In genomic region chr15:42219496-42219895, GRCm38 (mm10) we compare ENCODE assay signal across 29 mouse cellular contexts.
DNase-seq lines count a peak whose midpoint lies in the region; ATAC-seq lines count a peak whose summit lies in the region.
"Had no signal": no experiment of that assay in that cellular context is flagged by ENCODE, and none has a peak within 500 bp of the region (broad histone marks: within the 10 kb centered on the region; RNA-seq: fewer than 3 reads in every experiment).

No protein-coding gene starts in this region.

- no peak overlapping the region for H3K4me3 ChIP-seq in hindbrain, embryonic 12.5 days
- H3K4me3 ChIP-seq: embryonic facial prominence, embryonic 12.5 days; gastrocnemius, adult 2 months; heart, embryonic 13.5 days; hindbrain, embryonic 10.5 days; liver, embryonic 12.5 days; midbrain, embryonic 15.5 days had no signal

- no peak overlapping the region for H3K27ac ChIP-seq in hindbrain, embryonic 12.5 days
- H3K27ac ChIP-seq: embryonic facial prominence, embryonic 12.5 days; gastrocnemius, adult 2 months; heart, embryonic 13.5 days; hindbrain, embryonic 10.5 days; liver, embryonic 12.5 days; midbrain, embryonic 15.5 days had no signal

- no peak overlapping the region for H3K9ac ChIP-seq in hindbrain, embryonic 12.5 days
- H3K9ac ChIP-seq: embryonic facial prominence, embryonic 12.5 days; heart, embryonic 13.5 days; liver, embryonic 12.5 days; liver, postnatal 0 days; midbrain, embryonic 15.5 days had no signal

- H3K9me3 ChIP-seq in hindbrain, embryonic 12.5 days (replicated peaks): no peaks in the 10 kb centered on the region
- H3K9me3 ChIP-seq: embryonic facial prominence, embryonic 12.5 days; heart, embryonic 13.5 days; hindbrain, embryonic 10.5 days; liver, embryonic 12.5 days; midbrain, embryonic 15.5 days had no signal

- H3K4me2 ChIP-seq in hindbrain, embryonic 12.5 days (replicated peaks): no peak overlapping the region
- H3K4me2 ChIP-seq: embryonic facial prominence, embryonic 12.5 days; heart, embryonic 13.5 days; liver, embryonic 12.5 days; midbrain, embryonic 15.5 days had no signal

- no peaks in the 10 kb centered on the region for H3K4me1 ChIP-seq in hindbrain, embryonic 12.5 days
- H3K4me1 ChIP-seq: embryonic facial prominence, embryonic 12.5 days; heart, embryonic 13.5 days; hindbrain, embryonic 10.5 days; liver, embryonic 12.5 days; midbrain, embryonic 15.5 days had no signal

- WGBS in hindbrain, embryonic 12.5 days: 90% methylated on average over 11 of the region's 11 CpGs

- no peaks in the 10 kb centered on the region for H3K27me3 ChIP-seq in hindbrain, embryonic 12.5 days
- H3K27me3 ChIP-seq: CH12.LX; embryonic facial prominence, embryonic 12.5 days; heart, embryonic 13.5 days; liver, embryonic 12.5 days; midbrain, embryonic 15.5 days had no signal

- DNase-seq in right cerebral cortex, postnatal 10 days (ENCODE audit: low spot score in 2 of 2): peak; percentile 21 to 24
- DNase-seq in right cerebral cortex, postnatal 14 days: no peak
- peak; percentile 15 for DNase-seq in thymus, postnatal 4 days
- DNase-seq in thymus, postnatal 36 days: no peak
- no peak for DNase-seq in frontal cortex, postnatal 10 days (ENCODE audit: low spot score in 2 of 2)
- DNase-seq: adrenal gland, adult 2 months; adrenal gland, postnatal 36 days; cerebellum, adult 8-10 months; cerebellum, postnatal 25 days; embryo, embryonic 11 days; gastrocnemius, adult 2 months; heart, postnatal 10 days; kidney, adult 2 months; kidney, postnatal 36 days; left cerebral cortex, postnatal 4 days; liver, postnatal 0 days; lung, postnatal 36 days; right cerebral cortex, adult 18-20 months had no signal

- no peaks in the 10 kb centered on the region for H3K36me3 ChIP-seq in hindbrain, embryonic 12.5 days
- H3K36me3 ChIP-seq: embryonic facial prominence, embryonic 12.5 days; heart, embryonic 13.5 days; hindbrain, embryonic 10.5 days; liver, embryonic 12.5 days; midbrain, embryonic 15.5 days had no signal

- ATAC-seq in hematopoietic stem cell, adult 5-6 weeks (replicated peaks in 1 of 2; ENCODE audit: insufficient read depth in 1 of 2, low FRiP score in 2 of 2, low TSS enrichment in 1 of 2, low read depth in 1 of 2, poor library complexity in 2 of 2, severe bottlenecking in 2 of 2): peak; percentile 87 to 93
- ATAC-seq in hindbrain, embryonic 12.5 days (ENCODE audit: low FRiP score): no peak
- ATAC-seq: activated CD4-positive, CD25-positive, alpha-beta regulatory T cell, adult 4 months; forebrain, embryonic 14.5 days; hindbrain, embryonic 16.5 days; liver, embryonic 12.5 days; liver, postnatal 0 days; midbrain, embryonic 15.5 days had no signal

Comparison
In these comparisons a context has a peak if more than half of its experiments do, and no peak if none do; other contexts are left out.
1. DNase-seq: peak in right cerebral cortex, postnatal 10 days (2 of 2) and thymus, postnatal 4 days (single experiment); none in right cerebral cortex, postnatal 14 days (single experiment), thymus, postnatal 36 days (0 of 2) and frontal cortex, postnatal 10 days (0 of 2).